Mouse (Mus musculus) E14TG2a.4 (cell line): ENCODE measurements around the gene Sec23ip.

Experiments
- CTCF ChIP-seq: conservative IDR thresholded peaks from 2 replicates; pipeline ENCODE4 v1.5.1; 2014; ENCODE audit warnings: low read length
- NANOG ChIP-seq: IDR thresholded peaks from 2 replicates; pipeline ENCODE4 v1.6.1; 2014; ENCODE audit warnings: borderline replicate concordance, low read length, mixed read lengths
- POU5F1 ChIP-seq: IDR thresholded peaks from 2 replicates; pipeline ENCODE4 v1.6.1; 2014; ENCODE audit warnings: low read length, borderline replicate concordance

DNA sequence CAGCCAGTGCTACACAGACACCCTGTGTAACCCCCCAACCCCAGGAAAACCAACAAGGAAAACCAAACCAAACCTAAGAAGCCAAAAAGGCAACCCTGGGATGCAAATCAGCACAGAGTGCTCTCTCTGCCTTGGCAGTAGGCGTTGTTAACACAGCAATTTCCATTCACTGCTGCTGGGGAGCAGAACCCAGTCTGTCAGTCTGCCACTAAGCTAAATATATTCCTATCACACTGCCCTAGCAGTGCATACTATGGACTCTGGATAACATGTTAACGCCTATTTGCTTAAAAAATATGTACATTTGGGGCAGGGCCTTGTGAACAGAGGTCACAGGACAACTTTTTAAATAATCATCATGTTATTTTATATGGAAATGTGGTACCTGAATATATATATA is 13.2 kb upstream of the Sec23ip start:
- TF ChIP-seq CTCF (no peak), POU5F1 (no peak), NANOG (no peak)
